Mouse (Mus musculus) CD4-positive, CD25-positive, alpha-beta regulatory T cell, adult 2 months (primary cell): ENCODE results near the gene Smim24.
A peak's percentile ranks its signal among the peaks of the same experiment; 100 is the strongest.

ENCODE experiments used
- DNase-seq: peaks from one replicate; pipeline ENCODE4 v3.0.0-alpha.2; 2012; ENCODE audit warnings: low read depth, low spot score

Gene Smim24

GRCm38 (mm10) chr10:81421041-81421796 lies 28.4 kb downstream of the Smim24 start:
- DNase-seq = no peak

- no peak for DNase-seq
Observed at GRCm38 (mm10) chr10:81421797-81422100, 28.9 kb downstream of the Smim24 start.

- DNase-seq = no peak
Observed at GRCm38 (mm10) chr10:81422191-81422590, 29.3 kb downstream of the Smim24 start.

- DNase-seq = no peak
Observed at GRCm38 (mm10) chr10:81422661-81423217, 29.9 kb downstream of the Smim24 start.

GRCm38 (mm10) chr10:81423476-81424245 lies 30.8 kb downstream of the Smim24 start:
- no peak for DNase-seq

GRCm38 (mm10) chr10:81424246-81425051 lies 31.6 kb downstream of the Smim24 start:
- no peak for DNase-seq

GRCm38 (mm10) chr10:81425236-81425850 lies 32.5 kb downstream of the Smim24 start:
- DNase-seq = no peak

- no peak for DNase-seq
Observed at GRCm38 (mm10) chr10:81426081-81426671, 33.3 kb downstream of the Smim24 start.

- DNase-seq = peak; percentile 56
Observed at GRCm38 (mm10) chr10:81426897-81427296, 34.0 kb downstream of the Smim24 start.

- DNase-seq = no peak
Observed at GRCm38 (mm10) chr10:81427327-81427726, 34.5 kb downstream of the Smim24 start.

GRCm38 (mm10) chr10:81427804-81428506 lies 35.1 kb downstream of the Smim24 start:
- no peak for DNase-seq

GRCm38 (mm10) chr10:81428507-81428870 lies 35.6 kb downstream of the Smim24 start:
- DNase-seq = no peak

GRCm38 (mm10) chr10:81429092-81429491 lies 36.2 kb downstream of the Smim24 start:
- no peak for DNase-seq

- peak; percentile 79 for DNase-seq
Observed at GRCm38 (mm10) chr10:81429605-81430061, 36.8 kb downstream of the Smim24 start.

- peak; percentile 89 for DNase-seq
Observed at GRCm38 (mm10) chr10:81430141-81430830, 37.4 kb downstream of the Smim24 start.

GRCm38 (mm10) chr10:81430831-81431525 lies 38.1 kb downstream of the Smim24 start:
- DNase-seq = peak; percentile 71

- peak; percentile 63 for DNase-seq
Observed at GRCm38 (mm10) chr10:81431526-81432168, 38.8 kb downstream of the Smim24 start.

GRCm38 (mm10) chr10:81432169-81432867 lies 39.5 kb downstream of the Smim24 start:
- DNase-seq = no peak
